ENCODE assay signal across 9 mouse cellular contexts in the genomic region with DNA sequence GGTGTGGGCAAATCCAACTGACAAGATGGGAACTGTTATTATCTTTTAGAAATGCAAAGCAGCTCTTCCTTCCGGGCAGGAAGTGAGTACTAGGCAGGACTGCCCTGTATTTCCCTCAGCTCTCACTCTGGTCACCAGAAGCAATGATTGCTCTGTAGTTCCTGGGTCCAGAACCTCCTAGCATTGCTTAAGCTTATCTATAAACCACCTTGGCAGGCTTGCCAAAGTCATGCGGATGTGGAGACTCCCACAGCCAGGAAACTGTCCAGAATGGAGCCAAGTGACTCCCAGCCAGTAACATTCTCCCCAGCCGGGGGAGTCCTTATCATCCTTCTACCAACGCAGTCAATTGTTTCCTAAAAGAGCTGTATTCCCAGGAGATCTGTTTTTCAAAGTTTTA. TPM values are rescaled to one million over a fixed set of nuclear protein-coding genes. Genes with fewer than 3 reads are reported as not detected.
A peak's percentile ranks its signal among the peaks of the same experiment; 100 is the strongest.
DNase-seq lines count a peak whose midpoint lies in the region.
"Had no signal": no experiment of that assay in that cellular context is flagged by ENCODE, and none has a peak within 500 bp of the region (broad histone marks: within the 10 kb centered on the region; RNA-seq: fewer than 3 reads in every experiment).

No protein-coding gene starts in this region.

- intact Hi-C loops in left cerebral cortex, postnatal 25 days (cut with DNase I): no loop called here

- DNase-seq in NIH3T3 (ENCODE audit: low read depth): peak; percentile 15
- peak; percentile 89 for DNase-seq in heart, adult 8-10 months (ENCODE audit: low spot score)
- peak; percentile 47 for DNase-seq in kidney, postnatal 14 days
- DNase-seq in lung, postnatal 4 days: peak; percentile 46 to 67
- DNase-seq in gastrocnemius, postnatal 10 days: no peak
- no peak for DNase-seq in layer of hippocampus, adult 9-10 months (ENCODE audit: low spot score)
- DNase-seq in left cerebral cortex, postnatal 25 days (ENCODE audit: low spot score in 2 of 2): no peak
- DNase-seq in retina, postnatal 1 day: no peak

RNA-seq across cellular contexts. Expression of gene Gpr39, which starts 13.7 kb away (rescaled TPM):
- under 1 TPM; 0.27 to 0.62 (median 0.43) TPM for total RNA-seq in heart, adult 8-10 months (2022)
- under 1 TPM; 0.14 to 0.34 TPM for total RNA-seq in gastrocnemius, postnatal 10 days (2021)
- not detected for total RNA-seq in left cerebral cortex, postnatal 25 days (2021)
- total RNA-seq: left cerebral cortex, adult 2 months had no signal

Comparison
In these comparisons a context has a peak if more than half of its experiments do, and no peak if none do; other contexts are left out.
1. DNase-seq: peak in NIH3T3 (single experiment), heart, adult 8-10 months (single experiment), kidney, postnatal 14 days (single experiment) and lung, postnatal 4 days (2 of 2); none in gastrocnemius, postnatal 10 days (single experiment), layer of hippocampus, adult 9-10 months (single experiment), left cerebral cortex, postnatal 25 days (0 of 2) and retina, postnatal 1 day (single experiment).